Mouse (Mus musculus) frontal cortex, adult (tissue): ENCODE results near the gene Vmn1r21.
"Not testable (repeated sequence)": the region's sequence is repeated elsewhere in the genome, so short reads cannot be mapped to it uniquely, and the experiment has no call there.

Experiments used
- ATAC-seq: cut with Nextera tagmentation; 2 replicates; pipeline ENCODE4 v1.9.2; 2017; ENCODE audit warnings: mild to moderate bottlenecking, moderate library complexity, mixed read lengths; ENCODE audit not compliant: low TSS enrichment

Vmn1r21 gene

DNA sequence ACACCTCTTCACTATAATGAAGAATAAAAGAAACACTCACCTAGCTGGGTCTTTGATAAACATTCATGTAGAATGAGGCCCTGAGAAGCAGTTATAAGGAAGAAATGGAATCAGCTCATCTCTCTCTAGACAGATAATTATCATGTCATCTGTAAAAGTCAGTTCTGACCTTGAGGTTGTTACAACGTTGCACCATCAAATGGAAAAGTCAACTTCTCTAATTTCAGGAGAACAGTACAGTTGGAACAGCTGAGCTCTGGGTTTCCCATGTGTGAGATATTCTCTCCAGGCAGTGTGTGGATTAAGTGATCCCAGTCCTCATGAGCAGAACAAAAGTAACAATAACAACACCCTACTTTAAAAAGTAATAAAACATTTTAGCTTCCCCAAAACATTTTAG is at the start of gene Vmn1r21:
Gene Vmn1r21 (minus strand): TSS at position 58 of the 400 bp plus-strand sequence.
- no peak for ATAC-seq

DNA sequence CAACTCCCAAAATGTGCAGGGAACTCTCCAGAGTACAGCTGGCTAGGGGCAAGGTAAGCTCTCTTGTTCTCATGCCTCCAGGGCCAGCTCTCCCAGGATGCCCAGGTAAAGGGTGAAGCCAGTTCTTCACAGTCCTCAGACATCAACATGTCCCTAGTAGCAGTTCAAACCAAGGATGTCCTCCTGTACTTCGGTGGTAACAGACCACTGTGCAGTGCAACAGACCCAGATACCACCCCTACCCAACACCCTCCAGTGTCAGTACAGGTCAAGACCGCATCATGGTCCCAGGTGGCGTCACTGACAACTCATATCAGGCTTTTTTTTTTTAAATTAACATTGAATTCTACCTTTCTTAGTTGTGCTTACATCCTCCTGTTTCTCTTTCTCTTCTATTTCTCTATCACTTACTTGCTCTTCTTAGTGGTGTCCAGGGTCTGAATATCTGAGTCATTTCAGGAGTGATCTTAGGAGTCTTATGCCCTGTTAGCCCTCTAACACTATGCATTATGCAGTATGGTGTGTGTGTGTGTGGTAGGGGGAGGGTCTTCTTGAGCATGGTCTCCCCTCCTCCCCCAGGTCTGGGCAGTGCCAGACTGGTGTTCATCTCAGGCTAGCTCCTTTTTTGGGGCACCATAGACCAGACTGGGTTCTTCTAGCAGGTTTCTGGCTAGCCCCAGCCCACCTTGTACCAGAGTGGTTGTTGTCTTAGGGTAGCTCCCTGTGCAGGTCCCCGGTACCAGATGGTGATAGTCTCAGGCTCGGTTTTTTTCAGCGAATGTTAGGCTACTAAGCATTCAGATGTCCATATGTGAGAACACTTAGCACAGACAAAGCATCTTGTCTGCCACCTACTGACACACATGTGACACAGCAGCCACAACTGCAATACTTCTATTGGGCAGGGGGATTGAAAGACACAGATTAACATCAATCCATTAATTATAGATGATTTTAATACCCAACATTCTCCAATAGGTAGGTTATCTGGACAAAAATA is 9.2 kb upstream of the Vmn1r21 start:
- ATAC-seq = peak; percentile 99

GRCm38 (mm10) chr6:57851177-57851576 is 1.0 kb upstream of the Vmn1r21 start:
- ATAC-seq = not testable (repeated sequence)

- ATAC-seq = no peak
These were observed 10.3 kb downstream of the Vmn1r21 start for GRCm38 (mm10) chr6:57839693-57840408.

- no peak for ATAC-seq
These were observed 24.9 kb downstream of the Vmn1r21 start for GRCm38 (mm10) chr6:57825259-57825715.

GRCm38 (mm10) chr6:57824422-57825258 is 25.5 kb downstream of the Vmn1r21 start, which contains the start of gene Vopp1:
Gene Vopp1, minus strand, starts transcription at chr6:57825159.
- peak; percentile 86 for ATAC-seq

- no peak for ATAC-seq
These were observed 26.7 kb downstream of the Vmn1r21 start for GRCm38 (mm10) chr6:57823461-57823860.

DNA sequence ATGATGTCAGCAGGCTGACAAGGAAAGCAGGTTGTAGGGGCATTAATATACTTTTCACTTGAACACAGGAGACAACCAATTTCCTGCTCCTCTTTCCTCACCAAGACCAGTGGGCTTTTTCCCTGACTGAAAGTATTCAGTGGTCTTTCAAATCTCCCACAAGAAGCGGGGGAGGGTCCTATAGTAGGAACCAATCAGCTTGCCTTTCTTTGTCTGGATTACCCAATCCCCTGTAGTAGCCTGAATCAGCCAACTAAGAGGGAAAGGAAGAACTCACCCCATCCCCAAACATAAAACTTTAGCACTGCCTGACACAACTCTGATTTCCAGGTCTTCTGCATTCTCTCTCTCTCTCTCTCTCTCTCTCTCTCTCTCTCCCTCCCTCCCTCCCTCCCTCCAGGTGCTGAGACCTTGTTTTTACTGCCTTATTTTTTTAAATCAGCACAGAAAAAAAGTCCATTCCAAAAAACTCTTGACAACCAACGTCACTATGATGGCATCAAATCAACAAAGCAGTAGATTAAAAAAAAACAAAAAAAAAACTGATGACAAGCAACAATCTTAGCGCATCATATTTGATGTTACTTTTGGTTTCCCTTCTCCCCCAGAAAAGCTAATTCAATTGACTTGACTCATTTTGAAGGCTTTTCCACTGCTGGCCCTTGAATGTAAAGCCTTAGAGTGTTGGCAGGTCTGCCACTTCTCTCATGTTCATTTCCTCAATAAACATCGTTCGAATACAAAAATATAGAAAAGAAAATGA is 27.3 kb downstream of the Vmn1r21 start:
- ATAC-seq = no peak

DNA sequence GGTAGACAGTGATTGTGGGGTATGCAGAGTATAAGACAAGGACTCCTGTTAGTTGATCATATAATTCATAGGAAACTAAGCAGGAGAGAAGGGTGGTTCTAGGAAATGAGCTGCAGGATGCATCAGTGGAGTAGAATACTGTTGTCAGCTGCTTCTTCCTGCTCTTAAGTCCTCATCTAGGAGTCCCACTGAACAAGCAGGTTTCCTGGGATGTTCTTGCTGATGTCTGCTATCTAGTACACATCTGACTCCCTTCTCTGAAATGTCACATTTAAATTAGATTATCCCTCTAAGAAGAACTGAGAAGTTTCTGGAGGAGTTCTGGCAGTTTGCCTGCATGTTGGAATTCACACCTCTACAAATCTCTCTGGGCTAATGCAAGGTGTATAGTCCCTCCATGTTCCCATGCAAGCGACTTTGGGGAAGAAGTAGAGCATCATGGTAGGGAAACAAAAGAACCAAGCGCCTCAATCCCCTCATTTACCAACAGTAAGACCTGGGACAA is 35.7 kb downstream of the Vmn1r21 start:
- ATAC-seq = peak; percentile 92

- no peak for ATAC-seq
These were observed 38.1 kb downstream of the Vmn1r21 start for GRCm38 (mm10) chr6:57811748-57812730.

DNA sequence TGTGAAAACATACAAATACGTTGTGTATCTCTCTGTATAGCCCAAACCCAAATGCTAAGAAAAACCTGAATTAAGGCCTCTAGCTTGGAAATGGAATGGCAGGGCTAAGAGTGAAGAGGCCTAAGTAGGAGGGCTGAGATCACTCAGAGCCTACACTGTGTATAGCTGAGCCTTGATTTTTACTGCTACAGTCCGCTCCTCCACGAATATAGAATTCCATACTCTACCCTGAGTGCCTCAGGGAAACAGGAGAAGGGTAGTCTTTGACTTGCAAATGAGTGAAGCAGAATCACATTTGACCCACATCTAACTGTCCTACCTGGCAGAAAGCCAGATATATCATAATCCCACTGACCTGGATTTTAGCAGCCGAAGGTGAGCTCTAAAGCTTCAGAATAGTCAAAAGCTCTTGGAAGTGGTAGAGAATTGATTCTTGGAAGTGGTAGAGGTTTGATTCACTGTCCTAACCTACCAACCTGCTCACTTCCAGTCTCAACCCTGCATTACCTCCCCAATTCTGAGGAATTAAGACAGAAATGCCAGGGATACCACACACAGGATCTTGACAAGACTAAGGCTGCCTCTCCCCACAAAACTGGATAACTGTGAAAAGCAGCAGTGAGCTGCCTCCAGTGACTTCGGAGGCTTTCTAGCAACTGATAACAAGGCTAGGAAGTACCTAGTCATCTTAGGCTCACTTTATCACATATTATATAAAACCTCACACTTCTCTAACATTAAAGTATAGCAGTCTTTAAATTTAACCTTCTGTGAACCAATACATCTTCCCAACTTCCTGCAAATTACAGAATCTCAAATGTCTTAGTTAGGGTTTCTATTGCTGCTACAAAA is 44.7 kb downstream of the Vmn1r21 start:
- ATAC-seq = peak; percentile 56

DNA sequence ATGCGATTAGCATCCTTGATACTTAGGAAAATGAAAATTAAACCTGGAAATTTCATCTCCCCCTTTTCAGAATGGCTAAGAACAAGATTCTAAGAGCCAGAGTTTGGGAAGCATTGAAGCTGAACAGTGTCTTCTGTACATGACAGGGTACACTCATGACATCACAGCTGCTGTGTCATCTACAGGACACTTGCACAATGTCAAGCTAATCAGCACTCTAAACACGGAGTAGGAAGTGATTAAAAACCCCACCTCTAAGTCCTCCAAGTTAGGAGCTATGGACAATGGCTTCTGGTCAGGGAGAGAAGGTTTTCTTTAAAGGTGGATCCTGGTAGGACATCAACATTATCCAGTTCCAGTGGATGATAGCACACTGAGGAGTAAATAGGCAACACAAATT is 47.0 kb downstream of the Vmn1r21 start:
- ATAC-seq = no peak

DNA sequence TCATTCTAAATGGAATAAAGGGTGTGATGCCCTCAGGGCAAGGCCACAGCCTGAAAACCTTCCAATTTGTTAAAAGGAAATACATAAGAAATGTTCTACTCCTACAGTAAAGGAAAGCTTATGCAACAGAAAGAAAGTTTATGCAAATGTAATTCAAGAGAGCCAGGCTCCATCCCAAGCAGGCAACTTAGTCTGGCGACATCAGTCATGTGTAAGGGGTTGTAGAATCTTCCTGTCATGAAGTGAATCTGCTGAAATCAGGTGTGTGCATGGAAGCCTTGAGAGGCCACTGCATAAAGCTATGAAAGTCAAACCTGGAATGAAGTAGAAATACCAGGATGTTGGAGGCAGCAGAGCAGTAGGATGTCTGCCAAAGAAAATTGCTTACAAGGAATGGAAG is 51.2 kb downstream of the Vmn1r21 start:
- peak; percentile 81 for ATAC-seq

DNA sequence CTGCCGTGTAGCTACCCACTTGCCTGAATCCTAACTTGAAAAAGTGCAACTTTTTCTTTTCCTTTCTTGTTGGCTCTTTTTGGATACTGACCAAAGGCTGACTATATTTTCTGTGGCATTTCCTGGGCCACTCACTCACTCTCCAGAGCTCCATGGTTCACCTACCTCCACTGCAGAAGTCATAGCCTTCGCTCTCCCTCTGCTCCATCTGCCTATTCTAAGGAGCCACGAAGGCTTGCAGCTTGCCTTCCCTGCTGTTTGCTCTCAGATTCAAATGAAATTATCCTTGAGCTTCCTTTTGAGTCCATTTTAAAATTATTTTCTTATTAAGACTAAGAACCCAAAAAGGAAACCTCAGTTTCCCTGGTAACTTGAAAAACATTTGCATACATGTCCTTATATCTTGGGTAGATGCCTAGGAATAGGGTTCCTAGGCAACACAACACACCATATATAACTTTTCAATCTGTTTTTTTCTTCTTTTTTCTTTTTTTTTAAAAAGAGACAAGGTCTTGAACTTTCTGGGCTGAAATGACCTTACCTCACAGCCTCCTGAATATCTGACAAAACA is 53.2 kb downstream of the Vmn1r21 start:
- peak; percentile 58 for ATAC-seq

- ATAC-seq = no peak
These were observed 54.3 kb downstream of the Vmn1r21 start for GRCm38 (mm10) chr6:57795835-57796234.
